Mouse (Mus musculus): Measurements from ENCODE around the gene Fbxl13.

Fbxl13 gene

DNA sequence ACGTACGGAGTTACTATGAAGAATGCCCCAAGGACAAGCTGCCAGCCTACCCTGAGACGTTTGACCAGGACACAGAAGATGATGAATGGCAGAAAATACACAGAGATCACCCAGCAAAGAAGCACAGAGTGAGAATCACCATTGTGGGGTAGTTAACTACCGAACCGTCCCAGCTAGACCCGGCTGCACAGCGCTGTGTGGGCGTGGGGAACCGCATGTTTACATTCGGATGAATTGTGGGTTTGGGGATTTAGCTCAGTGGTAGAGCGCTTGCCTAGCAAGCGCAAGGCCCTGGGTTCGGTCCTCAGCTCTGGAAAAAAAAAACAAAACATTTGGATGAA, 70.3 kb downstream of the Fbxl13 start:
- DNase-seq (ENCODE audit: low read depth, low spot score): no peak

DNA sequence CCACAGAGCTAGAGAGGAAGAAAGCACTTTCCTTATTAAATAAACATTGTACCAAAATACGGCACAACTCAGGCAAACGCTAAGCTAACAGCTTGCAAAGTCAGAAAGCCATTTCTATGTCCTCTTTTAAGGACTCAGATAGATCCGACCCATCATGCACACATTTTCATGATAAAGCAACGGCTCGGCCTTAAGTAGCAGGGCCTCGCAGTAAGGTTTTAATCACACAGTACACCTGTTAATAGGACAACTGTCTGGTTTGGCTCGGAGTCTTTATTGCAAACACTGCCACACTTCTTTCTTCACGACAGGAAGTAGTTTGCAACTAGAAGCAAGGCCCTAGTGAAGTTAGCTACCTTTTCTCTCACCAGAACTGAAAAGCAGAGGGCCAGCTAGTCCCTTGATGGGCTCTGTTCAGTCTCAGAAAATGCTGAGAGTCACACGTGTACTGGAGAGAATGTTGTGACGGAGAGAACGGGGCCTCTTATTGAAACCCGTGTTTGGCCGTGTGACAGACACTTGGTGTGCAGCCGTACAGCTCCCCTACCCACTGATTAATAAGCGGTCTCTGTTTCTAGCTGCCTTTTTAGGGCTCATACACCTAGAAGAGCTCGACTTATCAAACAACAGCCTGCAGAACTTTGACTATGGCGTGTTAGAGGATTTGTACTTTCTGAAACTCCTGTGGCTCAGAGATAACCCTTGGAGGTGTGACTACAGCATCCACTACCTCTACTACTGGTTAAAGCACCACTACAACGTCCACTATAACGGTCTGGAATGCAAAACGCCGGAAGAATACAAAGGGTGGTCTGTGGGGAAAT, 70.8 kb downstream of the Fbxl13 start:
- no peak for DNase-seq (ENCODE audit: low read depth, low spot score)

DNA sequence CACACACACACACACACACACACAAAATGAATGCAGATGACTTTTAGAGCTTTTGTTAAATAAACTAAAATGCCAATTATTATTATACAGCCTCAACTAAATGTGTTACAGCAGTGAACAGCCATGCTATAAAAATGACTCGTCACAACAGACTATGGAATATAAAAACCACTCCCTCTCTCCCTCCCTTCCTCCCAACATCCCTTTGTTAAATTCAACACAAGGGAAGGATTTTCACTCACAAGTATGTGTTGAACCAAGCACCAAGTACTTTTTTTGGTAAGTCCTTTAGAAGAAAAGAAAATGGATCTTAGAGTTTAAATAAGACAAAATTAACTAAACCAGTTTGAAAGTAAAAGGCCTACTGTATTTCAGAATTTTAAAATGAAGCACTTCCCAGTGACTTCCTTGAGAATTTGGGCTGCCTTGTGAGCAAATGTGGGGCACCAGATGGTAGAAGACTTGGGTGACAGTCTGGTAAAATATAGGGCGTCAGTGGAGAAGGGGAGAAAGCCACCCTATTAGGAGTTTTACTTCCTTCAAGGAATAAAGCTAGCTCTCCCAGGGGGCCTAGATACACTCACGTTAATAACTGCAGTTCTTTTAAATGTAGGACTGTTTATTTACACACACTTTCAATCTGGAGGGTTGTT, 72.5 kb downstream of the Fbxl13 start:
- no peak for DNase-seq (ENCODE audit: low read depth, low spot score)

DNA sequence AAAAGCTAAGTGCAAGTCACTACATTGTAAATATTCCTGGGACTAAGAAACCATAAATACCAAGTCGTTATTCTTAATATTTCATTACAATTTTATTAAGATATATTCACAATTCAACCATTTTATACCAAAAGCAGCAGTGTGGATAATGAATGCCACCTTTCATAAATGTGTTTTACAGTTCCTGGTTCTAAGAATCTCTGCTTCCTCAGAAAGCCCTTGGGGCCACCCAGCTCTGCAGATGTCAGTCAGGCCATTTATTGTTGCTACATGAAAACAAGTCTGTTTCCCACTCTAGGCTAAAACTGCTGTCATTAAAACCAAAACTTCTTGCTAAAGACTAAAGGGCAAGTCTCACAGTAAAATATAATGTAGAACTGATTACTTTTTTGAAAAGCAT, 77.7 kb downstream of the Fbxl13 start:
- no peak for DNase-seq (ENCODE audit: low read depth, low spot score)

GRCm38 (mm10) chr5:21565392-21566065, 79.9 kb downstream of the Fbxl13 start:
- no peak for DNase-seq (ENCODE audit: low read depth, low spot score)

- no peak for DNase-seq (ENCODE audit: low read depth, low spot score)
These were observed 81.5 kb downstream of the Fbxl13 start for GRCm38 (mm10) chr5:21563936-21564335.

DNA sequence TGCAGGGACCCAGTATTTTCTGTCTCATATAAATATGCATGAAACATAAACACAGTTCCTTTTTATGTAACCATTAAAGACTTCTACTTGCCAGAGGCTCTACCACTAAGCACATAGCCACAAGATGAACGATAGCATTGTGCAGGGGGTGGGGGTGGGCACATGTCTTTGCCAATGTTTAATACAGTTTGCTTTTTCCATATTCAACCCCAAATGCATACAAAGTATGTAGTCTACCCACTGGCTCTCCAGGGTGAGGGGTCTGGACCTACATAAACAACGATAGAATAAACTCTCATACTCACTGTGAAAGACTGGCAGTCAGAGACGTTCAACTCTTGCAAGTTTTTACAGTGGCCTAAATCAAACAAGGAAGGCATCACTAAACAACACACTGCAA, 88.9 kb downstream of the Fbxl13 start:
- no peak for DNase-seq (ENCODE audit: low read depth, low spot score)

GRCm38 (mm10) chr5:21554732-21555131, 90.7 kb downstream of the Fbxl13 start:
- no peak for DNase-seq (ENCODE audit: low read depth, low spot score)

DNA sequence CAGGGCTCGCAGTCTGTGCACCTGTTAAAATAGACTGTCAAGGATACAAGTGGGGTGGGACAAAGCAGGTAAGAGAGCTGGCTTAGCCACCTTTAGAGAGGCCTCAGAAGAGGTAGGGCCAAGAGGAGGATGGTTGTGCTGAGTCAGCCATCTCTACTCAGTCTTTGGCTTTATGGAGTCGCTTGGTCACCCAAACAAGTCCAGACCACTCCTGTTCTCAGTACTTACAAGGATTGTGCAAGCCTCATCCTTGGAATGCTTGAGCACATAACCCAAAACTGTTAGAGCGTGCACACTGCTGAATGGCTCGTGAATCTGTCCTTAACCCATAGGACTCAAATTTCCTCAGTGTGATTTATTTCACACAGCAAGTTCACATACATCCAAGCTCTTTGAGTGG, 91.7 kb downstream of the Fbxl13 start:
- no peak for DNase-seq (ENCODE audit: low read depth, low spot score)

- peak; percentile 23 for DNase-seq (ENCODE audit: low read depth, low spot score)
These were observed 98.4 kb downstream of the Fbxl13 start for GRCm38 (mm10) chr5:21547005-21547404.

DNA sequence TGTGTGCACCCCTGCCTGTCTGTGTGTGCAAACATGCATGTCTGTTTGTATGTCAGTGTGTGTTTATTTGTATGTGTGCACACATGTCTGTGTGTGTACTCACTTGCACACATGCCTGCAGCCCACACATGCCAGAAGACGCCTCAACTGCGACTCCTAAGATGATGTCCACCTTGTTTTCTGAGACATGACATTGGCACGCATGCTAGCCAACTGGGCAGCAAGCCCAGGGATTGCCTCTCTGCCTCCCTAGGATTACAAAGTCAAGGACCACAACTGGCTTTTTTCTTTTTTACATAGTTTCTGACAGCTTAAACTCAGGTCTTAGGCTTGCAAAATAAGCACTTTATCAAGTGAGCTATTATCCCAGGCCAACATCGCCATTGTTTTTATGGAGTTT, 99.6 kb downstream of the Fbxl13 start:
- DNase-seq (ENCODE audit: low read depth, low spot score): no peak

DNA sequence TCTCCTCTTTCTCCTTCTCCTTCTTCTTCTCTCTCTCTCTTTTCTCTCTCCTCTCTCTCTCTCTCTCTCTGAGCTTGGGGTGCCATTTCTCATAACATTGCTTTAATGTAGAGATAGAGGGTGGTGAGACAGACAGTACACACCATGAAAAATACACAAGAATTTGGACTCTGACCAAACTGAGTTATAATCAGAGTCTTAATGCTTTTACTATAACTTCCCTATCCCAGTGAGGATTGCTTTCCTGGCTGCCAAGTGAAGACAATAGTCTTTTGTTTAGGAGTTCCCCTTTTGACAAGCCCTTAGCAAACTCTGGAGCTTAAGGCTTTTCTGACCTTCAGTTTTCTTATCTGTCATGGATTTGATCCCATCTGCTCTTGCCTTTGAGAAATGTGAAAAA, 100.2 kb downstream of the Fbxl13 start:
- DNase-seq (ENCODE audit: low read depth, low spot score): no peak

GRCm38 (mm10) chr5:21544821-21545220, 100.6 kb downstream of the Fbxl13 start:
- no peak for DNase-seq (ENCODE audit: low read depth, low spot score)

GRCm38 (mm10) chr5:21543409-21544201, 101.8 kb downstream of the Fbxl13 start, which contains the start of gene Lrrc17:
Lrrc17 (plus strand) TSS chr5:21543559.
- no peak for DNase-seq (ENCODE audit: low read depth, low spot score)

DNA sequence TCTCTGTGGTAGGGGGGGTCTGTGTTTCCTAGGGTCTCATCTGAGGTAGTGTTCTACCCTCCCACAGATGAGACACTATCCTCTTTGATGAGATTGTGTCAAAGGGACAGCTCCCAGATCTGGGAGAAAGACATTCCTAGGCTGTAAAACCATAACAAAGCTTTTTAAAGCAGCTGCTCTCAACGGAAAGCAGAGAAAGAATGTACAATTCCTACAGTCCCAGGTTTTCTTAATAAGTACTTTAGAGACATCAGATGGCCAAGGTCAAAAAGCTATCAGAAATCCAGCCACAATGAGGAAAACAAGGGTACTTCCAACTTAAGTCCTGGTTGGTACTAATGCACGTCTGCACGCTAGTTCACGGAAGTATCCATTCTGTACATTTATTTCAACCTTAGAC, 103.2 kb downstream of the Fbxl13 start:
- no peak for DNase-seq (ENCODE audit: low read depth, low spot score)

- DNase-seq (ENCODE audit: low read depth, low spot score): no peak
These were observed 112.5 kb downstream of the Fbxl13 start for GRCm38 (mm10) chr5:21532921-21533320.

- no peak for DNase-seq (ENCODE audit: low read depth, low spot score)
These were observed 113.3 kb downstream of the Fbxl13 start for GRCm38 (mm10) chr5:21532126-21532525.

GRCm38 (mm10) chr5:21529110-21529720, 116.2 kb downstream of the Fbxl13 start:
- no peak for DNase-seq (ENCODE audit: low read depth, low spot score)

GRCm38 (mm10) chr5:21528068-21528842, 117.2 kb downstream of the Fbxl13 start:
- no peak for DNase-seq (ENCODE audit: low read depth, low spot score)

DNA sequence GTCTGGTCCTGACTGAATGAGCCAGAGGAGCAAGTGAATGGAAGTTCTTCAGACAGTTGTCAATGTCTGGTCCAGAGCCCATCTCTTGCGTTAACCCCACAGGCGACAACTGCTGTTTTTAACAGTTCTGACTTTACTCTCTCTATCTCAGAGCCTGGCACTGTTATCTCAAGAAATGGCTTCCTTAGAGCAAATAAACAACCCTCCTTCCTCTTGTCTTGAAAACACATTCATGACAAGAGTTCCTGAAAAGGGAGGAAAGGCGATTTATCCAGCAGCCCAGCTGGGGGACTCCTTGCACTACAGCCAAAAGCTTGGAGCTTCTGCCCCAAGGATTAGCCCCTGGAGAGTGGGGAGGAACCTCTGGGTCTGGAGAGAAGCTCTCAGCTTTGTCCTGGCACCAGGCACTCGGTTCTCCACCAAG, 117.9 kb downstream of the Fbxl13 start:
- DNase-seq (ENCODE audit: low read depth, low spot score): no peak

Measured in A20 (cell line).